8 mouse cellular contexts compared by ENCODE assay signal in the genomic region with DNA sequence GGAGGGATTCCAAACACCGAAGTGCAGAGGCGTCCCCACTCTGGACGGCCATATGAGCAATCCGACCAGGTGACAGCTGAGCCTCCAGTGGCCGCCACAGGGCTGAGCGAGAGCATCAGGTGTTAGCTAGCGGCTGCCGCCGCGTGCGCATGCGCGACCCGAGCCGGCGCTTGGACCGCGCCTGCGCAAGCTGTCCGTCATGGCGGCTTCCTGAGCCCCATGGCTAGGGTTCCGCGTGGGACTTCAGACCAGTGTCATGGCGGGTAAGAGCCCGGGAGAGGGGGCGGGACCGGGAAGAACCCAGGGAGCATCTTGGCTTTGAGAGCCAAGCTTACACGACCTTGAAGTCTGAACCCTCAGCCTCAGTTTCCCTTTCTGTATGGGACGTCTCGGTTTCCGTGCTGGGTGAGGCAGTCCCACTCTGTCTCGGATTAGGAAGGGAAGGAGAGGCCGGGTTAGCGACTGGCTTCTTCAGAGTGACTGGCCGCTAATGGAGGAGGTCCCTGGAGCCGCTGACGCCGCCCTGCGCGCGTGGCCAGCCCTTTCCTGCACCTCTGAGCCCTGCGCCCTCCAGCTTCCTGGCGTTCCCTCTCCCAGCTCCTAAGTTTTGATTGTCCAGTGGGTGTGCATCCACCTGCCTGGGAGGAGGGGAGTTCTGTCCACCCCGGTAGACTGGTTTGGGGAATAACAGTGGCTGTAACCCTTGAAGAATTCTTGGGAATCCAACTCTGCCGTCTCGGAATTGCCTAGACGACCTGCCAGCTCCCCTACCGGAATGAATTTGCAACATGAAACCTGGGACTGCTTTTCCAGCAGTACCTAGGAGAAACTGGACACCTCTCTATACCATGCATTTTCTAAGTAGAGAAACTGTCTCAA. TPM values are rescaled to one million over a fixed set of nuclear protein-coding genes. Genes with fewer than 3 reads are reported as not detected.
DNase-seq lines count a peak whose midpoint lies in the region; ATAC-seq and TF ChIP-seq lines count a peak whose summit lies in the region.

Gene Mettl22, plus strand, starts transcription at position 186 of the 879 bp plus-strand sequence.

- DNase-seq in ES-E14 (ENCODE audit: low read depth, low spot score): peak; percentile 85
- DNase-seq in cerebellum, adult 11-12 months: peak; percentile 93
- peak; percentile 80 for DNase-seq in heart, postnatal 25 days (ENCODE audit: low spot score)
- peak; percentile 88 to 93 for DNase-seq in layer of hippocampus, adult 18-20 months (ENCODE audit: low spot score in 2 of 2)
- DNase-seq in lung, adult 2 months: peak; percentile 84
- DNase-seq in thymus, adult 18-20 months: peak; percentile 87 to 89

- no peaks in the 10 kb centered on the region for H3K27me3 ChIP-seq in forebrain, embryonic 15.5 days

- peak within 1 kb of the TSS; percentile 89 for H3K9ac ChIP-seq in ES-E14 (ENCODE audit: insufficient read depth, low read depth, low read length, poor library complexity, severe bottlenecking)
- H3K9ac ChIP-seq in forebrain, embryonic 15.5 days (replicated peaks): peak within 1 kb of the TSS; percentile 54

- TF ChIP-seq POLR2A in lung, adult 2 months (IDR thresholded peaks at IDR 0.05; ENCODE audit: borderline replicate concordance, extremely low read depth, low read depth, low read length): peak; percentile 28; the same call in 1 of the 2 replicates

- ATAC-seq in forebrain, embryonic 15.5 days (replicated peaks): peak; percentile 98
- ATAC-seq in neutrophil, adult 5-6 weeks (ENCODE audit: extremely low read depth, insufficient number of reproducible peaks, low FRiP score, poor library complexity, severe bottlenecking): peak; percentile 89

- intact Hi-C loops in heart, postnatal 25 days (cut with DNase I): no loop called here

- peak within 1 kb of the TSS; percentile 81 to 87 for H3K4me3 ChIP-seq in ES-E14 (ENCODE audit: insufficient read depth in 1 of 2, low read depth in 1 of 2, low read length in 2 of 2, poor library complexity in 1 of 2, severe bottlenecking in 1 of 2)
- H3K4me3 ChIP-seq in forebrain, embryonic 15.5 days: peak within 1 kb of the TSS; percentile 72
- peak within 1 kb of the TSS; percentile 89 for H3K4me3 ChIP-seq in lung, adult 2 months (replicated peaks; ENCODE audit: extremely low read depth, low read depth, low read length)

- in situ Hi-C loops in ES-E14 (cut with MboI; ENCODE audit: low sequenced_read_pairs in 2 of 2, unreplicated experiment in 2 of 2): no loop called here

- peak within 1 kb of the TSS; percentile 45 for H3K27ac ChIP-seq in ES-E14 (ENCODE audit: insufficient read depth, low read depth, low read length, poor library complexity, severe bottlenecking)
- H3K27ac ChIP-seq in forebrain, embryonic 15.5 days (replicated peaks): peak within 1 kb of the TSS; percentile 58; the same call in 1 of the 2 replicates

- no peaks in the 10 kb centered on the region; a peak in 1 of 4 replicates for H3K4me1 ChIP-seq in ES-E14 (ENCODE audit: control insufficient read depth in 2 of 2, insufficient read depth in 2 of 2, low read length in 2 of 2, poor library complexity in 1 of 2)
- peaks cover 10% of the 10 kb centered on the region for H3K4me1 ChIP-seq in forebrain, embryonic 15.5 days
- no peaks in the 10 kb centered on the region for H3K4me1 ChIP-seq in lung, adult 2 months (ENCODE audit: control insufficient read depth, insufficient read depth, low read length)

- TF ChIP-seq CTCF in lung, adult 2 months (IDR thresholded peaks at IDR 0.05; ENCODE audit: insufficient read depth, low read length): no peak

- under 1% methylated on average over 48 of the region's 48 CpGs for WGBS in forebrain, embryonic 15.5 days
- WGBS in lung, adult 2 months: under 1% methylated on average over 48 of the region's 48 CpGs

- H3K4me2 ChIP-seq in forebrain, embryonic 15.5 days (replicated peaks): peak within 1 kb of the TSS; percentile 58

- no peaks in the 10 kb centered on the region for H3K9me3 ChIP-seq in ES-E14 (ENCODE audit: control insufficient read depth, insufficient read depth, low read depth, low read length)
- no peaks in the 10 kb centered on the region for H3K9me3 ChIP-seq in forebrain, embryonic 15.5 days

- no peaks in the 10 kb centered on the region for H3K36me3 ChIP-seq in ES-E14 (ENCODE audit: control insufficient read depth, insufficient read depth, low read length, poor library complexity, severe bottlenecking)
- H3K36me3 ChIP-seq in forebrain, embryonic 15.5 days: no peaks in the 10 kb centered on the region

TF ChIP-seq in ES-E14, 5 proteins besides CTCF, POLR2A, EP300 and RAD21:
- TF ChIP-seq ZC3H11A (IDR thresholded peaks at IDR 0.05; ENCODE audit: borderline replicate concordance, low read depth, low read length): no peak
- no peak for TF ChIP-seq MAFK (IDR thresholded peaks at IDR 0.05; ENCODE audit: insufficient read depth, low read depth, low read length)

RNA-seq across cellular contexts. Expression of gene Mettl22, which starts in this region (rescaled TPM):
- 15.5 and 21.6 TPM in 2 replicates for total RNA-seq in ES-E14 (2012; rRNA removed)
- 32.2 and 36.1 TPM in 2 replicates for polyA plus RNA-seq in forebrain, embryonic 15.5 days (2015; fragmentation: Nextera tagmentation; extraction: Ambion mirVana)
- 10 to 100 TPM; 28.6 to 33.1 TPM for total RNA-seq in heart, postnatal 25 days (2021)
- total RNA-seq in layer of hippocampus, adult 18-20 months (2021): 10 to 100 TPM; 26.4 TPM
- polyA plus RNA-seq in lung, adult 2 months (2012; rRNA removed): 16.5 and 24.2 TPM in 2 replicates
- total RNA-seq in neutrophil, adult 5-6 weeks (2017): 11.6 and 16.7 TPM in 2 replicates

Comparison
In these comparisons a context has a peak if more than half of its experiments do, and no peak if none do; other contexts are left out.
1. Peak in every context shown above with its lines: DNase-seq, ATAC-seq, H3K4me3 ChIP-seq and H3K27ac ChIP-seq.